Mouse (Mus musculus) thymus, adult 18-20 months (tissue): ENCODE measurements around the gene Ano8.
"Not testable (repeated sequence)": the region's sequence is repeated elsewhere in the genome, so short reads cannot be mapped to it uniquely, and the experiment has no call there.

Experiments used
- DNase-seq, 2 experiments: peaks; one replicate each; pipeline ENCODE4 v3.0.0; 2022; ENCODE audit warnings: mixed read lengths in 2 of 2

Gene Ano8

DNA sequence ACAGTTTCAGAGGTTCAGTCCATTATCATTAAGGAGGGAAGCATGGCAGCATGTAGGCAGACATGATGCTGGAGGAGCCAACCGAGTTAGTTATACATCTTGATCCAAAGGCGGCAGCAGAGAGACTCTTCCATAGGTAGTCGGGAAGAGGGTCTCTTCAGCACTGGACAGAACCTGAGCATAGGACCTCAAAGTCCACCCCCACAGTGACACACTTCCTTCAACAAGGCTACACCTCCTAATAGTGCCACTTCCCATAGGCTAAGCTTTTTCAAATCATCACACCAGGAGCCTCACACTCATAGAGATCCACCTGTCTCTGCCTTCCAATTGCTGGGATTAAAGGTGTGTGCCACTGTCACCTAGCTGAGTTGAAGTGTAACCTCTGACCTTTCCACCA, 48.7 kb downstream of the Ano8 start:
- no peak for DNase-seq

DNA sequence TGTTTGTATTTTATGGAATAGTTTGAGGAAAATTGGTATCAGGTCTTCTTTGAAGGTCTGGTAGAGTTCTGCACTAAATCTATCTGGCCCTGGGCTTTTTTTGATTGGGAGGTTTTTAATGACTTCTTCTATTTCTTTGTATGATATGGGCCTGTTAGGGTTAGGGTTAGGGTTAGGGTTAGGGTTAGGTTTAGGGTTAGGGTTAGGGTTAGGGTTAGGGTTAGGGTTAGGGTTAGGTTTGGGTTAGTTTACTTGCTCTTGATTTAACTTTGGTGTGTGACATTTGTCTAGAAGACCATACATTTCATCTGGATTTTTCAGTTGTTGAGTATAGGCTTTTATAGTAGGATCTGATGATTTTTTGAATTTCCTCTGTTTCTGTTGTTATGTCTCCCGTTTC, 52.8 kb downstream of the Ano8 start:
- DNase-seq = not testable (repeated sequence)
